Mouse (Mus musculus) myocyte (in vitro differentiated cells): ENCODE results near the gene Notch4.

ENCODE experiments used
- E2F4 ChIP-seq: IDR thresholded peaks from one replicate; pipeline ENCODE4 v1.6.1; 2011; ENCODE audit warnings: mild to moderate bottlenecking, control low read depth, moderate library complexity; ENCODE audit not compliant: insufficient read depth
- MYOG ChIP-seq, 3 experiments: IDR thresholded peaks; one replicate each; pipeline ENCODE4 v1.6.1; 2011; ENCODE audit warnings: control low read depth in 2 of 3, low read depth in 2 of 3, mild to moderate bottlenecking in 2 of 3; ENCODE audit not compliant: insufficient read length in 2 of 3, control insufficient read depth in 1 of 3, insufficient read depth in 1 of 3
- POLR2A ChIP-seq: IDR thresholded peaks from one replicate; pipeline ENCODE4 v1.6.1; 2011; ENCODE audit warnings: low read depth, mild to moderate bottlenecking, control low read depth, moderate library complexity; ENCODE audit not compliant: insufficient read length
- POLR2AphosphoS2 ChIP-seq: IDR thresholded peaks from one replicate; pipeline ENCODE4 v1.6.1; 2011; ENCODE audit warnings: low read depth, control low read depth; ENCODE audit not compliant: insufficient read length
- REST ChIP-seq: IDR thresholded peaks from one replicate; pipeline ENCODE4 v1.6.1; 2011; ENCODE audit warnings: mild to moderate bottlenecking, control low read depth, moderate library complexity; ENCODE audit not compliant: insufficient read depth, insufficient read length
- SRF ChIP-seq: IDR thresholded peaks from one replicate; pipeline ENCODE4 v1.6.1; 2011; ENCODE audit warnings: low read depth; ENCODE audit not compliant: control insufficient read depth, insufficient read length
- TCF12 ChIP-seq: IDR thresholded peaks from one replicate; pipeline ENCODE4 v1.6.1; 2011; ENCODE audit warnings: mild to moderate bottlenecking, control low read depth; ENCODE audit not compliant: poor library complexity, insufficient read depth, severe bottlenecking
- TCF3 ChIP-seq: IDR thresholded peaks from one replicate; pipeline ENCODE4 v1.6.1; 2011; ENCODE audit warnings: low read depth, control low read depth; ENCODE audit not compliant: insufficient read length
- USF1 ChIP-seq: IDR thresholded peaks from one replicate; pipeline ENCODE4 v1.6.1; 2011; ENCODE audit warnings: low read depth, mild to moderate bottlenecking, control low read depth, moderate library complexity

DNA sequence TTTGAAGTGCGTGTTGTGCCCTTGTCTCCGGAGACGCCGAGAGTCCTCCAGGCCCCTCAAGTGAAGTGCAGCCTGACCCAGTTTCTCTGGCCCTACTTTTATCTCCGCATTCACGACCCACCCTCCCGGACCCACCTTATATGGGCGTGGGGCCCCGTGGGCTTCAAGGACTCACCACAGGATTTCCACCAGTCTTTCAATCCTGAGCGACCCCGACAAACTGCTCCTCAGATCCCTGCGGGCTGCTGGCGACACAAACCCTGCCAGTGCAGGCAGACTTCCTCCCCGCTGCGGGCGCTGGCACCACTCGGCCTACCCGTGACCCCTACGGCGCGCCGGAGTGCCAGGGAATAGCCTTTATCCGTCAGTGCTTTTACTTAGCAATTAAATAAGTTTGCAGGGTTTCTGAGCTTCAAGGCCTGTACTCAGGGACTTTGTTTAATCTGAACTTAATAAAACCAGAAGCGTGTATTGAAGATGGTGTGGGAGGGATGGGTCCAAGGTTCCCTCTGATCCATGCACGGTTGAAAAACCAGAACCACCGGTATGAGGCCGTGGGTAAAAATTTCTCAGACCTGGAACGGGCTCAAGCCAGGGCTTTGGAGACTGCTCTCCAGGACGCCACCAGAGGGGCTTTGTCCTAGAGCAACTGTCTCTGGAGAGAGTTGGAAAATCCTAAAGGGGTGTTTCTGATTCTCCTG, 64.0 kb downstream of the Notch4 start, which contains the start of gene Ppt2:
- TF ChIP-seq POLR2A (no peak), MYOG (IDR thresholded peaks at IDR 0.05; ENCODE audit: control insufficient read depth in 1 of 3, insufficient read depth in 1 of 3, insufficient read length in 2 of 3, low read depth in 2 of 3) (no peak), POLR2AphosphoS2 (no peak), SRF (no peak), E2F4 (no peak), USF1 (no peak), TCF3 (no peak), REST (no peak), TCF12 (no peak)
